Mouse (Mus musculus) intestine, postnatal 0 days (tissue): Measurements from ENCODE around the gene Gcnt3. TPM values are rescaled to one million over a fixed set of nuclear protein-coding genes. Genes with fewer than 3 reads are reported as not detected.
A peak's percentile ranks its signal among the peaks of the same experiment; 100 is the strongest.

Experiments used
- ATAC-seq: fragments of 200-750 bp; cut with Nextera tagmentation; 2 replicates; pipeline ENCODE4 v1.8.0; 2017; ENCODE audit warnings: mild to moderate bottlenecking, moderate TSS enrichment, moderate library complexity
- H3K27ac ChIP-seq: fragments of 300-500 bp; sonication (generic); 2 replicates; pipeline ENCODE4 v1.5.1; 2014; ENCODE audit warnings: mild to moderate bottlenecking, low read depth, low read length, moderate library complexity
- H3K27me3 ChIP-seq: fragments of 300-500 bp; sonication (generic); replicated peaks from 2 replicates; pipeline ENCODE4 v1.6.1; 2014; ENCODE audit warnings: low read length, mixed read lengths; ENCODE audit not compliant: control insufficient read depth, insufficient read depth
- H3K36me3 ChIP-seq: fragments of 300-500 bp; sonication (generic); 2 replicates; pipeline ENCODE4 v1.6.1; 2014; ENCODE audit warnings: mild to moderate bottlenecking, moderate library complexity; ENCODE audit not compliant: control insufficient read depth, insufficient read depth
- H3K4me1 ChIP-seq: fragments of 300-500 bp; sonication (generic); replicated peaks from 2 replicates; pipeline ENCODE4 v1.6.1; 2014; ENCODE audit warnings: antibody characterized with exemption, low read length, mixed read lengths; ENCODE audit not compliant: control insufficient read depth, insufficient read depth
- H3K4me2 ChIP-seq: fragments of 300-500 bp; sonication (generic); replicated peaks from 2 replicates; pipeline ENCODE4 v1.6.1; 2014; ENCODE audit warnings: low read depth, mild to moderate bottlenecking, moderate library complexity
- H3K4me3 ChIP-seq: fragments of 300-500 bp; sonication (generic); 2 replicates; pipeline ENCODE4 v1.5.1; 2014; ENCODE audit warnings: low read depth, low read length
- H3K9ac ChIP-seq: fragments of 300-500 bp; sonication (generic); 2 replicates; pipeline ENCODE4 v1.6.1; 2014; ENCODE audit warnings: mild to moderate bottlenecking, low read depth, low read length
- H3K9me3 ChIP-seq: fragments of 300-500 bp; sonication (generic); 2 replicates; pipeline ENCODE4 v1.6.1; 2016; ENCODE audit warnings: mixed run types; ENCODE audit not compliant: control insufficient read depth
- CTCF ChIP-seq: sonication (generic); IDR thresholded peaks from 2 replicates; pipeline ENCODE4 v1.5.1; 2016; ENCODE audit warnings: low read depth, mild to moderate bottlenecking, control low read depth, antibody characterized with exemption, moderate library complexity
- WGBS: fragments of 180-500 bp; shearing (Covaris S2); extraction: QIAGEN DNeasy Blood & Tissue Kit; methylation state at CpG from one replicate; pipeline ENCODE4 v1.1.7; 2014; 5-methylcytosine and 5-hydroxymethylcytosine counted together
- polyA plus RNA-seq: library from polyadenylated mRNA; unstranded; fragments of >200 nt; fragmentation: Nextera tagmentation; extraction: Ambion mirVana; gene quantifications from 2 replicates; pipeline ENCODE4 v1.2.1, GENCODE M21; 2015

The Gcnt3 gene
- polyA plus RNA-seq, 1 experiment from 2014 or later, result 11.0 TPM

DNA sequence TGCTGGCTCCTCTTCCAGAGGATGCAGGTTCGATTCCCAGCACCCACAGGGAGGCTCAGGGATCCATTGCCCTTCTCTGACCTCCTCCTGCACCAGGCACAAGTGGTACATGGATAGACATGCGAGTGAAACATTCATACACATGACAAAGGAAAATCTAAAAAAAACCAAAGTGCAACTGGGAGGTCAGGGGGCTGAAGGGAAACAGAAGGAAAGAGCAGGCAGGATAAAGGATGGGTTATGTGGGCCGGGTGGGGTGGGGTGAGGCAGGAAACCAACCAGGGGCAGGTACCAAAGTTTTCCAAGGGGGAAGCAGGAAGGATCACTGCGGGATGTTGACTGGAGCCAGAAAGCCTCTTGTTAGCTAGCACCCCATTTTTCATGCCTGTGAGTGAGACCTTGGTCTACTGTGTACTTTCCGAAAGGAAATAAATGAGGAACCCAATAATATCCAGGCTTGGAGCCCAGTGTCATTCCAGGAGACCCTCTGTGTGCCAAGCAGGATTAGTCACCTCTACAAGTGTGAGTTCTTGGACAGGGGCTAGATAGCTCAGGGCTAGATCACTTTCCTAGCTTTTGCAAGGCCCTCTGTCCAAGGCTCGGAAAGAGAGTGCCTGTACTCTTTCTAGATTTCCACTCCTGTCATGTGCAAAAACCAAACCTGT, 11.0 kb upstream of the Gcnt3 start:
- Histone ChIP-seq H3K36me3 (no peaks in the 10 kb centered on the region), H3K4me1 (no peaks in the 10 kb centered on the region), H3K9me3 (no peaks in the 10 kb centered on the region), H3K4me2 (no peak overlapping the region), H3K9ac (no peak overlapping the region), H3K27me3 (no peaks in the 10 kb centered on the region), H3K27ac (no peak overlapping the region; the same call in 1 of the 2 replicates), H3K4me3 (no peak overlapping the region)
- 50% methylated on average over 6 of the region's 6 CpGs for WGBS
- ATAC-seq, result no peak
- TF ChIP-seq CTCF, result no peak

DNA sequence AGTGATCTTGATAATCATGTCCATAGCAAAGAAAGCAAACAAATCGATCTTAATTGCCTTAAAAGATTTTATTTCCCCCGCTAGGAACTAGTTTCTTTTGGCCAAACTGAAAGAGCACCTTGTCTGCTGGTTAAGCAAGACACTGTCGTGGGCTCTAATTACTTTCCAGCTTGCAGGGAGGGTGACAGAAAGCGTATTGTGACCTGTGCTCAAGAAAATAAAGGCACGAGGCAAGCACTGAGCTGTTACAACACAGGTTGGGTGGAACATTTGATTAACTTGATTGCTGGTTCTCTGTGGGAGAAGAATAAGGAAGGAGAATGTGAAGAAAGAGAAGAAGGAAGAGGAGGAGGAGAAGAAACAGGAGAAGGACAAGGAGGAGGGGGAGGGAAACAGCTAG, 10.4 kb upstream of the Gcnt3 start:
- ATAC-seq, result peak; percentile 55
- H3K27ac ChIP-seq, result no peak overlapping the region; the same call in 1 of the 2 replicates
- no peaks in the 10 kb centered on the region for H3K9me3 ChIP-seq
- no peaks in the 10 kb centered on the region for H3K36me3 ChIP-seq
- TF ChIP-seq CTCF, result no peak
- 34% methylated on average over 5 of the region's 5 CpGs for WGBS
- no peak overlapping the region for H3K4me2 ChIP-seq
- no peak overlapping the region for H3K9ac ChIP-seq
- no peaks in the 10 kb centered on the region for H3K4me1 ChIP-seq
- H3K4me3 ChIP-seq, result no peak overlapping the region
- H3K27me3 ChIP-seq, result no peaks in the 10 kb centered on the region

DNA sequence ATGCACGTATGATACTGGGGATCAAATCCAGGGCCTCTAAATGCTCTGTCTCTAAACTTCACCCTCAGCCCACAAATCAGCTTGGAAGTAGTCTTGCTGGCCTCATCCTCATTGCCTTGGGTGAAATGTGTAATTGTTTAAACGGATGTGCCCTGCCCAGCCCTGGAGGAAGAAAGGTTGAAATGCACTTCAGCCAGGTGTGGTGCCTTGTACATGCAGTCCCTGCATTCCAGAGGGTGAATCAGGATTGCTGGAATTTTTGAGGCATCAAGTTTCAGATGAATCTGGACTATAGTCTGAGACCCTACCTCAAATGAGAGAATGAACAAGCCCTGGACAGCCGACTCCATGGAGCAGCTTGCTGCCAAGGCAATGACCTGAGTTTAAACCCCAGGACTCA, 10.0 kb upstream of the Gcnt3 start:
- WGBS, result 38% methylated on average over 3 of the region's 3 CpGs
- no peaks in the 10 kb centered on the region for H3K27me3 ChIP-seq
- no peaks in the 10 kb centered on the region for H3K9me3 ChIP-seq
- peak; percentile 71 for ATAC-seq
- peak; percentile 24; the same call in 1 of the 2 replicates for TF ChIP-seq CTCF
- H3K4me2 ChIP-seq, result no peak overlapping the region
- H3K4me1 ChIP-seq, result no peaks in the 10 kb centered on the region
- no peaks in the 10 kb centered on the region for H3K36me3 ChIP-seq
- H3K9ac ChIP-seq, result no peak overlapping the region
- H3K4me3 ChIP-seq, result no peak overlapping the region
- H3K27ac ChIP-seq, result no peak overlapping the region

DNA sequence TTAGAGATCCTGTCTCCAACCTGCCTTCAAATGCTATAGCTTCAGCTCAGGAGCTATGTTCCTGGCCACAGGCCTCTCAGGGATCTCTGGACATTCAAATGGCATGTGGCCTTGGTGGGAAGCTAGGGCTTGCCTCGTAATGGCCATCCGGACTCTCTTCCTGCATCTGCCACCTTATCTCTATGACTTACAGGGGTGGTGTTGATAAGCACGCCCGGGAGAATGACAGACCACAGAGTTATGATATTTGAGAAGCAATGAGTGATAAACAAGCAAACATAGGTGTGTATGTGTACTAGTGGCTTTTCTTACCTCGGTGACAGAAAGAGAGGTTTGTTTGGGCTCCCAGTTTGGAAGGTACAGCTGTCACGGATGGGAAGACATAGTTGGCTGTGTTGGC, 8.4 kb upstream of the Gcnt3 start:
- Histone ChIP-seq H3K4me1 (no peaks in the 10 kb centered on the region), H3K27ac (no peak overlapping the region)

DNA sequence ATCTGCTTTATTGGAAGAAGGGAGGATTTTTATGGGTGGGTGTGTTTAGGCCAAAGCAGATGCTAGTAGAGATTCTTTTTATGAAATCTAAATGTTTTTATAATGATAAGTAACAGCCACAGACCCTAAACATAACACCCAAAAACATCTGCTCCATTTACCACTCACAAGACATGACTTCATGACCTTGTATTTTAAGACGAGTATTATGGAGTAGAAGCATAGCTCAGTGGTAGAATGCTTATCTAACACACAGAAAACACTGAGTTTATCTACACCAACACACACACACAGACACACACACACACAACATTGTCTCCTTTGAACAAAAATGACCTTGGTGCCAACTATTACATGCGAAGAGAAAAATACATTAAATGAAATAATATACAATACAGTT, 7.0 kb upstream of the Gcnt3 start:
- no peak for ATAC-seq
- no peaks in the 10 kb centered on the region for H3K4me1 ChIP-seq
- no peak overlapping the region for H3K9ac ChIP-seq
- H3K9me3 ChIP-seq, result no peaks in the 10 kb centered on the region
- no peak overlapping the region for H3K27ac ChIP-seq
- TF ChIP-seq CTCF, result no peak
- H3K4me3 ChIP-seq, result no peak overlapping the region
- H3K4me2 ChIP-seq, result no peak overlapping the region
- no peaks in the 10 kb centered on the region for H3K36me3 ChIP-seq
- H3K27me3 ChIP-seq, result no peaks in the 10 kb centered on the region
- 66% methylated on average over 2 of the region's 2 CpGs for WGBS

More for the DNA sequence above, 8.4 kb upstream of the Gcnt3 start:
- H3K9me3 ChIP-seq, result no peaks in the 10 kb centered on the region
- H3K4me3 ChIP-seq, result no peak overlapping the region
- ATAC-seq, result no peak
- H3K4me2 ChIP-seq, result no peak overlapping the region
- WGBS, result 49% methylated on average over 6 of the region's 6 CpGs
- H3K27me3 ChIP-seq, result no peaks in the 10 kb centered on the region
- H3K9ac ChIP-seq, result no peak overlapping the region
- TF ChIP-seq CTCF, result no peak
- H3K36me3 ChIP-seq, result no peaks in the 10 kb centered on the region

DNA sequence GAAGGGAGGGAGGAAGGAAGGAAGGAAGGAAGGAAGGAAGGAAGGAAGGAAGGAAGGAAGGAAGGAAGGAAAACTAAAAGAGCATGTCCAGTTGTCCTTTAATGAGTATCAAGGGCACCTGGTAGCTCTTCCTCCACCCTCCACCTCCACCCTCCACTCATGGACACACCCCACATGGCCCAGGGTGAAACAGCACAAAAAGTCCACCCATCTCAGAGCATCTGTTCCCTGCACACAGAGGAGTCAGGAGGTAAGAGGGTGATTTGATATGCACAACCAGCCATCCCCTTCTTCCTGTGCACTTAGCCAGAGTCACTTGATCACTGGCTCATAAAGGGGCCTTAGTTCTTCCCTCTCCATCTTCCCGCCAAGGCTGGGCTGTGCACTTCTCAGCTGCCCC, 5.0 kb upstream of the Gcnt3 start:
- no peak overlapping the region for H3K4me2 ChIP-seq
- no peaks in the 10 kb centered on the region for H3K27me3 ChIP-seq
- no peaks in the 10 kb centered on the region for H3K9me3 ChIP-seq
- no peak overlapping the region for H3K27ac ChIP-seq
- no peak for ATAC-seq
- H3K4me1 ChIP-seq, result no peaks in the 10 kb centered on the region
- no peaks in the 10 kb centered on the region for H3K36me3 ChIP-seq
- 60% methylated on average over 1 of the region's 1 CpGs for WGBS
- no peak overlapping the region for H3K9ac ChIP-seq
- TF ChIP-seq CTCF, result no peak
- H3K4me3 ChIP-seq, result no peak overlapping the region
